Mouse (Mus musculus) liver, postnatal 0 days (tissue): Measurements from ENCODE around the gene Pdyn. TPM values are rescaled to one million over a fixed set of nuclear protein-coding genes. Genes with fewer than 3 reads are reported as not detected.

Experiments used
- ATAC-seq: fragments of 200-750 bp; cut with Nextera tagmentation; 2 replicates; pipeline ENCODE4 v1.8.0; 2017; ENCODE audit warnings: mild to moderate bottlenecking, moderate library complexity
- DNase-seq: peaks from one replicate; pipeline ENCODE4 v3.0.0-alpha.2; 2016
- H3K27ac ChIP-seq: fragments of 300-500 bp; sonication (generic); 2 replicates; pipeline ENCODE4 v1.5.1; 2014; ENCODE audit warnings: antibody characterized with exemption, moderate library complexity, mild to moderate bottlenecking, low read depth
- H3K27me3 ChIP-seq: fragments of 300-500 bp; sonication (generic); 2 replicates; pipeline ENCODE4 v1.6.1; 2014; ENCODE audit warnings: low read length, control low read depth, mixed read lengths; ENCODE audit not compliant: insufficient read depth
- H3K36me3 ChIP-seq: fragments of 300-500 bp; sonication (generic); replicated peaks from 2 replicates; pipeline ENCODE4 v1.6.1; 2014; ENCODE audit warnings: mild to moderate bottlenecking, control low read depth, low read length, moderate library complexity, mixed read lengths; ENCODE audit not compliant: insufficient read depth
- H3K4me1 ChIP-seq: fragments of 300-500 bp; sonication (generic); 2 replicates; pipeline ENCODE4 v1.6.1; 2014; ENCODE audit warnings: antibody characterized with exemption, mild to moderate bottlenecking, control low read depth; ENCODE audit not compliant: insufficient read depth
- H3K4me2 ChIP-seq: fragments of 300-500 bp; sonication (generic); 2 replicates; pipeline ENCODE4 v1.6.1; 2014; ENCODE audit warnings: low read depth, mild to moderate bottlenecking, low read length, moderate library complexity, mixed read lengths
- H3K4me3 ChIP-seq: fragments of 300-500 bp; sonication (generic); 2 replicates; pipeline ENCODE4 v1.5.1; 2014; ENCODE audit warnings: low read depth, low read length
- H3K9ac ChIP-seq: fragments of 300-500 bp; sonication (generic); replicated peaks from 2 replicates; pipeline ENCODE4 v1.6.1; 2014; ENCODE audit warnings: mild to moderate bottlenecking, moderate library complexity
- H3K9me3 ChIP-seq: fragments of 300-500 bp; sonication (generic); 2 replicates; pipeline ENCODE4 v1.6.1; 2016; ENCODE audit warnings: mild to moderate bottlenecking, control low read depth, low read length, mixed read lengths
- CTCF ChIP-seq: sonication (generic); IDR thresholded peaks from 2 replicates; pipeline ENCODE4 v1.5.1; 2016; ENCODE audit warnings: antibody characterized with exemption, low read depth
- EP300 ChIP-seq: IDR thresholded peaks from 2 replicates; pipeline ENCODE4 v1.6.1; 2016; ENCODE audit warnings: antibody characterized with exemption, low read depth, mild to moderate bottlenecking
- WGBS: fragments of 180-500 bp; shearing (Covaris S2); extraction: QIAGEN DNeasy Blood & Tissue Kit; methylation state at CpG from one replicate; pipeline ENCODE4 v1.1.7; 2014; ENCODE audit not compliant: insufficient replicate concordance; 5-methylcytosine and 5-hydroxymethylcytosine counted together
- polyA plus RNA-seq: library from polyadenylated mRNA; unstranded; fragments of >200 nt; fragmentation: Nextera tagmentation; extraction: Ambion mirVana; gene quantifications from 2 replicates; pipeline ENCODE4 v1.2.1, GENCODE M21; 2015

The Pdyn gene
- polyA plus RNA-seq, 1 experiment from 2014 or later = not detected

DNA sequence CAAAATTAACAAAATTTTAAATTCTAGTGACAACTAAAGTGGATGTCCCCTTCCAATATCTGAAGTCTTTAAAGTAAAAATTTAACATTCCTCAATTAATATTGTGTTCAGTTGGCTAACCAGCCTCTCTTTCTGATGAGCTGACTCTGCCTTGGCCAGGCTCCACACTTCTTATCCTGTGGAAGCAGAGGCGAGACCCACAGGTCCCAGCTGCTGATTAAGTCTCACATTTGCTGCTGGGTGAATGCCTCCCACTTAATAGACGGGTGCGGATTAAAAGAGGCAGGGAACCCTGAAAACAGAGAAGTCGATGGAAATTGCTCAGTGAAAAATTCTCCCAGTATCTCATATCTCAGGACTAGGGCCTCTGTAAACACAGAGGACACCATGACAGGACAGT lies 37.2 kb downstream of the Pdyn start:
- DNase-seq = no peak

DNA sequence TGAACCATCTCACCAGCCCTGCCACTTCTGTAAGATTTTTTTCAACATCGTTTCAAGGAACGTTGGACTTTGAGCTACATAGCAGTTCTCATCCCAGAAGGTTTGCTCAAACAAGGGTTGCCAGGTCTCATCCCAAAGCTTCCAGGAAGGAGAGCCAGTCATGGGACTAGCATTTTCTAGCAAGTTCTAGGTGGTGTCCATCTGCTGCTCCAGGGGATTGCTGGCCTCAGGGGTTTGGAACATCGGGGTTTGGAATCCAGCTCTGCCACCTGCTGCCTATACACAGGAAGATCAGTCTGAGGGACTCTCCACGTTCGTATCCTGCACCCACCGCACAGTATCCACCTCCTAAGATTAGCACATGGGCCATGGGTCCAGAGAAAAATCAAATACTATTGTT lies 39.6 kb downstream of the Pdyn start:
- Histone ChIP-seq H3K9ac (no peak overlapping the region), H3K4me3 (no peak overlapping the region), H3K9me3 (no peaks in the 10 kb centered on the region), H3K4me1 (no peaks in the 10 kb centered on the region), H3K36me3 (no peaks in the 10 kb centered on the region), H3K27ac (no peak overlapping the region), H3K4me2 (no peak overlapping the region), H3K27me3 (no peaks in the 10 kb centered on the region)
- no peak for TF ChIP-seq EP300
- peak; percentile 17 for TF ChIP-seq CTCF
- DNase-seq (no peak), ATAC-seq (no peak)
- WGBS = 54% methylated on average over 6 of the region's 6 CpGs

More for the DNA sequence above, 37.2 kb downstream of the Pdyn start:
- no peaks in the 10 kb centered on the region for H3K36me3 ChIP-seq
- no peak for TF ChIP-seq CTCF
- TF ChIP-seq EP300 = no peak
- no peak overlapping the region for H3K4me2 ChIP-seq
- no peaks in the 10 kb centered on the region for H3K9me3 ChIP-seq
- ATAC-seq = no peak
- H3K4me1 ChIP-seq = no peaks in the 10 kb centered on the region
- no peaks in the 10 kb centered on the region for H3K27me3 ChIP-seq
- no peak overlapping the region for H3K9ac ChIP-seq
- no peak overlapping the region for H3K27ac ChIP-seq
- no peak overlapping the region for H3K4me3 ChIP-seq
- 57% methylated on average over 4 of the region's 4 CpGs for WGBS

GRCm38 (mm10) chr2:129658796-129659195 lies 40.8 kb downstream of the Pdyn start:
- WGBS = 85% methylated on average over 4 of the region's 4 CpGs
- no peaks in the 10 kb centered on the region for H3K36me3 ChIP-seq
- H3K4me3 ChIP-seq = no peak overlapping the region
- H3K27ac ChIP-seq = no peak overlapping the region
- H3K9ac ChIP-seq = no peak overlapping the region
- no peak overlapping the region for H3K4me2 ChIP-seq
- TF ChIP-seq EP300 (no peak), CTCF (no peak)
- no peaks in the 10 kb centered on the region for H3K9me3 ChIP-seq
- DNase-seq (no peak), ATAC-seq (no peak)
- H3K4me1 ChIP-seq = no peaks in the 10 kb centered on the region
- H3K27me3 ChIP-seq = no peaks in the 10 kb centered on the region

- no peak for TF ChIP-seq EP300
- Histone ChIP-seq H3K36me3 (no peaks in the 10 kb centered on the region), H3K9ac (no peak overlapping the region), H3K27me3 (no peaks in the 10 kb centered on the region), H3K9me3 (no peaks in the 10 kb centered on the region), H3K27ac (no peak overlapping the region), H3K4me1 (no peaks in the 10 kb centered on the region), H3K4me3 (no peak overlapping the region), H3K4me2 (no peak overlapping the region)
- ATAC-seq (no peak), DNase-seq (no peak)
- 83% methylated on average over 4 of the region's 4 CpGs for WGBS
Measured at GRCm38 (mm10) chr2:129655033-129655432, 44.6 kb downstream of the Pdyn start.

DNA sequence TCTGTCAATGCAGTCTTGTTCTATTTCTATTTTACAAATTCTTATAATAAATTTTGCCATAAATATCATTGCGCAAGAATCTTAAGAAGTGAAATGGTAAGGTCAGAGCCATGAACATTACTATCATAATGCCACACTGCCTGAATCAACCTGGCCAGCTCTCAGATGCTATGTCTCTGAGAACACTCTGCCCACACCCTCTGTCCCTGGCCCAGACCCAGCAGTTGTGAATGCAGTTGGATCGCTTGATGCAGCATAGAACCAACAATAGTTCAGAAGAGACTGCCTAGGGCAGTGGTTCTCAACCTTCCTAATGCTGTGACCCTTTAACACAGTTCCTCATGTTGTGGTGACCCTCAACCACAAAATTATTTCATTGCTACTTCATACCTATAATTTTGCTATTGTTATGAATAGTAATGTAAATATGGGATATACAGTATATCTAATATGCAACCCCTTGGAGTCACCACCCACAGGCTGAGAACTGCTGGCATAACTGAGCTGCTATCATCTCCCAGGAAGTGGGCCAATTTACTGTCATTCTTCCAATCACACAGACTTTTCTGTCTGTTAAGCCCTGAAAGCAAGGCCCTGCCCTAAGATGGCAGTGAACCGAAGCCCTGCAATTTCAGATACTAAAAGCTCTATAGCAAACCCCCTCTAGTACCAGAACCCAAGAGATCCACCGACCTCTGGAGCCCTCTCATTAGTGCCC lies 45.3 kb downstream of the Pdyn start:
- DNase-seq (no peak), ATAC-seq (no peak)
- 78% methylated on average over 4 of the region's 4 CpGs for WGBS

DNA sequence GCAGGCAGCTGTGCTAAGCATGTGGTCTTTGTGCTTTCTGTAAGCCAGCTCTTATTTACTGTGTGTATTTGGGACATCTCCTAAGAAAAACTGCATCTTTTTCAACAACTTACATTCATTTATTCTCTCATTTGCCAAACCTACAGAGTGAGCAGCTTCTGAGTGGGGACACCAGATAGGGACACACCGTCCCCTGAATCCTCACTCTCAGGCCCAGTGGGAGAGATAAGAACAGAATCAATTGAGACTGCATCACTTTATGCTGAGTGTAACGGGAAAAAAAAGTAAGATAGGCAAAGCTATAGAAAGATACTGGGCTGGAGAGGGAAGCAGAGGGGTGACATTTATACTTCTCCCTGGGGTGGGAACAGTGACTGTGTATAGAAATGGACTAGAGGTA lies 46.0 kb downstream of the Pdyn start:
- Histone ChIP-seq H3K36me3 (no peaks in the 10 kb centered on the region), H3K27me3 (no peaks in the 10 kb centered on the region), H3K27ac (no peak overlapping the region), H3K4me3 (no peak overlapping the region), H3K4me1 (no peaks in the 10 kb centered on the region), H3K9ac (no peak overlapping the region), H3K4me2 (no peak overlapping the region), H3K9me3 (no peaks in the 10 kb centered on the region)
- 49% methylated on average over 2 of the region's 2 CpGs for WGBS
- no peak for DNase-seq
- no peak for ATAC-seq
- TF ChIP-seq CTCF = no peak
- no peak for TF ChIP-seq EP300

More for the DNA sequence above, 45.3 kb downstream of the Pdyn start:
- Histone ChIP-seq H3K4me1 (no peaks in the 10 kb centered on the region), H3K4me3 (no peak overlapping the region), H3K9ac (no peak overlapping the region), H3K27ac (no peak overlapping the region), H3K9me3 (no peaks in the 10 kb centered on the region), H3K36me3 (no peaks in the 10 kb centered on the region), H3K27me3 (no peaks in the 10 kb centered on the region), H3K4me2 (no peak overlapping the region)
- TF ChIP-seq EP300 = no peak
- TF ChIP-seq CTCF = no peak
